Mouse (Mus musculus) heart, postnatal 14 days (tissue): Measurements from ENCODE around the gene 1700025G04Rik. TPM values are rescaled to one million over a fixed set of nuclear protein-coding genes. Genes with fewer than 3 reads are reported as not detected.
A peak's percentile ranks its signal among the peaks of the same experiment; 100 is the strongest.
"Not testable (repeated sequence)": the region's sequence is repeated elsewhere in the genome, so short reads cannot be mapped to it uniquely, and the experiment has no call there.

Experiments used
- DNase-seq, 2 experiments: peaks; one replicate each; pipeline ENCODE4 v3.0.0; 2021 to 2022
- intact Hi-C: fragments of 180-260 bp; cut with DNase I; formaldehyde crosslinking; loops from one replicate; pipeline ENCODE4 v1.15.1; 2025
- total RNA-seq, 2 experiments: library from RNA; stranded (reverse); gene quantifications; 2 replicates each; pipeline ENCODE4 v1.2.3; 2021

Gene 1700025G04Rik
- total RNA-seq, 2 experiments from 2014 or later: 41.5 to 44.4 TPM

DNA sequence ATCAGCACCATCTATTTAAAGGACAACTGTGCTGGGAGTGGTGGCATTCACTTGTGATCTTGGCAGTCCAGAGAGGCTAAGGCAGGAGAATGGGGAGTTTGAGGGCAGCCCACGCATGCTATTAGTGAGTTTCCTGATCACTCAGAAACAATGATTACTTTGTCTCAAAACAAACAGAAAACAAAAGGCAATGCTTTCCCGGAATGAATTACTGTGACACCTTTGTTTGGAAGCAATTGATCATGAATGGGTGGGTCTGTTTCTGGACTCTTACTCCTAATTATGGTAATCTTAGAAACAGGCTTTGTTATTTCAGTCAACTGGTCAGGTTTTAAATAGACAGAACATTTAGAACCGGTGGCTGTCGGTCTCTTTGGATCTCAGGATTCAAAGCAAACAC is 211.5 kb downstream of the 1700025G04Rik start:
- intact Hi-C loops: no loop called here

DNA sequence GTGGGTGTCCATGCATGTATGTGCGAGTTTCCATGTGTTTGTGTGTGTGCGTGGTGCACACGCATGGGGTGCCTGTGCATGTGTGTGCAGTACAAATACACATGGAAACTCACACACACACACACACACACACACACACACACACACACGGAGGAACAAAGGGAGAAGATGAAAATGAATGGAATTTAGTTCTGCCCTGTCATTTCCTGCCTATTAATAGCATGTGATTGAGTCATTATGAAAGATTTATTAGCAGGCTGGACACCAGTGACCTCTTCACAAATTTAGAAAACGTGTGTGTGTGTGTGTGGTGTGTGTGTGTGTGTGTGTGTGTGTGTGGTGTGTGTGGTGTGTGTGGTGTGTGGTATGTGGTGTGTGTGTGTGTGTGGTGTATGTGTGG is 217.0 kb downstream of the 1700025G04Rik start:
- intact Hi-C loops: no loop called here
- no peak for DNase-seq

More for the DNA sequence above, 211.5 kb downstream of the 1700025G04Rik start:
- no peak for DNase-seq

DNA sequence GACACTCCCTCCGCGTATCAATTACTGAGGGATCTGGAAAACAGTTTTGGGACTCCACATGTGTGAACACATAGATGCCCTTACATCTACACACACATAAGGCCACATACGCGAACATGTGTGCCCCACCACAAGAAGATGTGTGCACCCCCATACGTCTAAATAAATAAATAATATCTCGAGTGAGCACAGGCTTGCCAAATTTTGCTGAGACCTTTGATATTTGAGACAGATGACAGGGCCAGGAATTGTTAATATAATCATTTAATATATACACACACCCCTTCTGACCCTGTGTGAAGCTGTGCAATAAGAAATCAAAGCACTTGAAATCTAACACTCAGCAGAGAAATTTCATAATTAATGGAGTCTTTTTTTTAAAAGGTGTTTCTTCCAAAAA is 225.6 kb downstream of the 1700025G04Rik start:
- intact Hi-C loops: no loop called here
- DNase-seq: no peak

DNA sequence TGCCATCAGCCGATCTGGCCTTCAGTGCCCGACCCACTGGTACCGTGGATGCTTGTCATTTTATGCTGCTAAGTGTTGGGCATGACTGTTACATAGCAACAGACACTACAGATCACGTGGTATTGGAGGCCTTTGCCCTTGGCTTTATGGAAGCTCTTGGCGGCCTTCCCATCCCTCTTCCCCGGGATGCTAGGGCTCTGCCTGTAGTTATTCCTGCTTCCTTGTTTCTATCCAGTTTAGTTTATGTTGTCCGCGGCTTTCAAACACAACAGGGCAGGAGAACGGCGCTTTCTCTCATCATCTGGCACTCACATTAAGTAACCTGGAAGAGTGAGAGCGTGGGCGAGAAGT is 226.2 kb downstream of the 1700025G04Rik start:
- intact Hi-C loops: no loop called here
- DNase-seq: peak; percentile 48 to 62

DNA sequence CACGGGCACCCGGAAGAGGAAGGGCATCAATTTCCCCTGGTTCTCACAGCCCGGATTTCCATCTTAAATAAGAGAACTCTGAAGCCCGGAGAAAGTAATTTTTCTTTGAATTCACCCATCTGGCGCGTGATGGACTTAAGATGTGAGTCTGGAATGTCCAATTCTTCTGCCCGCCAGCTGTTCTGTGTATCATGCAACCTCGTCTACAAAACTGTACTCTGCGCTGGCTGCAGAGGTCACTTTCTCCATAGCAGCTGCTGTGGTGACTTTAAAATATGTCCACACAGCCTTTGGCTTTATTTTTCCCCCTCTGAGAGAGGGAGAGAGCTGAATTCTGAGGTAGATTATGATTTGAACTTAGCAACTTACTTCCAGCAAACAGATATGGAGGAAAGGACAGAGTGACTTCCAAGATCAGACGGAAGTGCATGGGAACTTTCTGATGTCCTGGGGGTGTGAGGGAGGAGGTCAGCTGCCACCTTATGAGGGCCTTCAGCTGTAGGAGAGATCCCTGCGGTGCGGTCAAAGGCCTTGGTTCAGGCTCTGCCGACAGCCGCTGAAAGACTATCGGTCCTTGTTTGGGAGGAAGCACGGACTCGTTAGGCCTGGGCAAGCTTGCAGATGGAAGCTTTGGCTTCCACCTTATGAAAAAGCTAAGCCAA is 226.7 kb downstream of the 1700025G04Rik start:
- intact Hi-C loops: no loop called here
- no peak for DNase-seq

DNA sequence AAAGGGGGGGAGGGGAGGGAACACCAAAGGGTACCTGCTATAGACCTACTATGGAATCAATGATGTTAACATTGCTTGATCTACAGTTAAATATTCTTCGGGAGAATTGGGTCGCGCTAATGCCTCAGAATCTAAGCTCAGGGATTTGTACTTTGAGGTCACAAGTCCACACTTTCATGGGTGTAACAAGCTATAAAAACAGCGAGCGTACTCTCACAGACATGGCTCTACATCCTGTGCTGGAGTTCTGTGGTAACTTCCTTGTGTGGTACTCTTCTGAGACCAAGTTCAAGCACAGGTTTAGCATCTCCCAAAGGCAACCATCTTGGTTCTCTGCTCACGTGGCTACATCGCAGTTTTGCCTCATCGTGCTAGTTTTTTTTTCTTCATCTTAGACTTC is 227.8 kb downstream of the 1700025G04Rik start:
- no peak for DNase-seq
- intact Hi-C loops: no loop called here

DNA sequence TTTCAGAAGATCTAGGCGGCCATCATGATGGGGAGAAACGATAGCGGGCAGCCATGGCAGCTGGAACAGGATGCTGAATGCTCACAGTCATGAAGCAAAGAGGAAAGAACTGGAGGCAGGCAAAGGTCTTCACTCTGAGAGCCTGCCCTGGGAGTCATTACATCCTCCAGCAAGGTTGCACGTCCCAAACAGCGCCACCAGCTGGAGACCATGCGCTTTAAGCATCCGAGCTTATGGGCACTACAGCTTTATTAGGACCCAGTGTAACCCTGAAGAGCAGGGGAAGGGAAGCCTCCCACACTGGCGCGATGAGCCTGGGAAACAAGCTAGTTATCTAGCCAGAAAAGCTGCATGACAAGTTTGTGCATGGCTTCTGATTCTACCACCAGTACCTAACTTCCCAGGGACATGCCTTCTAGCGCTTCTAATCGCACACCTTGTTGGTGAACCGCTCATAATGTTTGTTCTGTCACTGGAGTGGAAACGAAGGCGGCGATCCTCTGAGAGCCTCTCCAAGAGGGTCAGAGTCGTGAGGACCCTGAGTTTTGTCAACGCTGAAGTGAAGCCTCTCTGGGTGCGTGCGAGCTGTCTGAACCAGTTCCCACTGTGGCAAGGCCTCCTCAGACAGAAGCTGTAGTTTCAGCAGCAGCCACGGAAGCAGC is 228.5 kb downstream of the 1700025G04Rik start:
- DNase-seq: no peak
- intact Hi-C loops: no loop called here

DNA sequence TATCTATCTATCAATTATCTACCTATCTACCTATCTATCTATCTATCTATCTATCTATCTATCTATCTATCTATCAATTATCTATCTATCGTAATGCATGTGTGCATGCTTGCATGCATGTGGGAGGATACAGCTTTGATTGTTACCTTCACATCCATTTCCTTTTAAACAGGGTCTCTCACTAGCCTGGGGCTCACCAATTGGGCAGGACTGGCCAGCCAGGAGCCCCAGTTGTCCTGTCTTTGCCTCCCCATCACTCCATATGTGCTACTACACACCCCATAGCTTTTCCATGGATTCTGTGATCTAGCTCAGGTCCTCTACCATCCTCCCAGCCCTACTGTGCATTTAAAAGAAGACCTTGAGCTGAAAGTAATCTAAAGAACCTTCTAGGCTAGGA is 231.5 kb downstream of the 1700025G04Rik start:
- DNase-seq: no peak
- intact Hi-C loops: no loop called here

DNA sequence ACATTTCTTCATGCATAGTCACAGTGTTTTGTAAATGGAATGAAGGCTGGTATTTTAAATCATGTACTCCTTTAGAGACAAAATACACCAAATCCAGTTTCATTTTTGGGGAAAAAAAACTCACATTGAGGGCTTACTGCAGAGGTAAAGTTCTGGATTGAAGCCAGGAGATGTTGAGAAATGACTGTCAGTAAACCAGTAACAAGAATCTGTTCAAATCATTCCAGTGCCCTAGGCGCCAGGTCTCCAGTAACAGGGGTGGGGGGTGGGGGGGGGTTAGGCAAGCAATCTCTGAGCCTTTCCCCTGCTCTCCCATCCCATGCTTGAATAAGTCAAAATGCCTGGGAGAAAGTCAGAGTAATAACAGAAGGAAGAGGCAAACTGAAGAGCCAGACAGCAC is 234.4 kb downstream of the 1700025G04Rik start:
- intact Hi-C loops: no loop called here
- DNase-seq: no peak

DNA sequence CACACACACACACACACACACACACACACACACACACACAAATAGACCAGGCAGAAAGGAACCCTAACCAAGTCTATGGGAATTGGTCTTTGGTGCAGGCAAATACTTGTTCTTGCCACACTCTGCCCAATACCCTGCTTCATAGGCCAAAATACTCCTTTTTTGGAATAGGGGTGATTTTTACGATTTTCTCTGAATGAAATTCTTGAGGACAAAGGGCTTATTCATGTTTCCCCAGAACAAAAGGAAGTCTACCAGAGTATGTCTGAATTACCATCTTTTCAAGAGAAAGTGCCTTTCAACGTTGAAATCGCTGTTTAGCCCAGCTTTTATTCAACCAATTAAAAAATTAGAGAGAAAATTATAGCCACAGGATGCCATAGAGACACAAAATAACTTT is 237.9 kb downstream of the 1700025G04Rik start:
- no peak for DNase-seq
- intact Hi-C loops: no loop called here

DNA sequence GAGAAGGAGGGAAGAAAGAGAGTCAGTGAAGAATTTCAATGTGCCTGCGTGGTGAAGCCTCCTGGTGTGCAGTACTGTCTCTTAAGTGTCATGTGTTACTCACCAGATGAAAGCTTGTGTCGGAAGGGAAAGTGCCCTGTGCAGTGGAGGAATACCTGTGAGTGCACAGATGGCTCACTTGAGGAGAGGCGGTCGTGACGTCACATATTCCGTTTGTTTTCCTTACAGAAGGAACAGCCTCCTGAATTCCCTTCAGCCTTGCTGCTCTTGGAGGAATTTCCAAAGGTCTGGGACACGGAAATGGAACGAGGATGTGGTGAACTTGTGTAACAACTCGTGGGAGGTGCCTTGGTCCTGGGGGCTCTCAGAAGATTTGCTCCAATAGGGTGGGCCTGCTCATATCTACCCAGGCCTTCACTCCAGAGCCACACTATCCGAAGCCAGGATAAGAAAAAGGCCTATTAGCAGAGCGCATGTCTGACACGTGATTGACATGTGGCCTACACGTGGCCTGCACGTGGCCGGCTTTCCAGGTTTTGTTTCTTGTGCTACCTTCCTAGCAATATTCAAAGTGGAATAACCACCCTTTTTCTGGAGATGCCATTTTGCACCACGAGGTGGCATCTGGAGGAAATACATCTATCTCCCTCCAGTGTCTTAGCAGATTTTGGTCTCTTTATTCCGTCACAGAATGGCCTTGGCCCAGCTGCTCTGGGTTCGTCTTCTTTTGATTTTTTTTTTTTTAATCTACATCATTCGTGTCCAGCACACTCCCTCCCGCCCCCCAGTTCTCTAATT is 238.7 kb downstream of the 1700025G04Rik start:
- intact Hi-C loops: no loop called here
- no peak for DNase-seq

DNA sequence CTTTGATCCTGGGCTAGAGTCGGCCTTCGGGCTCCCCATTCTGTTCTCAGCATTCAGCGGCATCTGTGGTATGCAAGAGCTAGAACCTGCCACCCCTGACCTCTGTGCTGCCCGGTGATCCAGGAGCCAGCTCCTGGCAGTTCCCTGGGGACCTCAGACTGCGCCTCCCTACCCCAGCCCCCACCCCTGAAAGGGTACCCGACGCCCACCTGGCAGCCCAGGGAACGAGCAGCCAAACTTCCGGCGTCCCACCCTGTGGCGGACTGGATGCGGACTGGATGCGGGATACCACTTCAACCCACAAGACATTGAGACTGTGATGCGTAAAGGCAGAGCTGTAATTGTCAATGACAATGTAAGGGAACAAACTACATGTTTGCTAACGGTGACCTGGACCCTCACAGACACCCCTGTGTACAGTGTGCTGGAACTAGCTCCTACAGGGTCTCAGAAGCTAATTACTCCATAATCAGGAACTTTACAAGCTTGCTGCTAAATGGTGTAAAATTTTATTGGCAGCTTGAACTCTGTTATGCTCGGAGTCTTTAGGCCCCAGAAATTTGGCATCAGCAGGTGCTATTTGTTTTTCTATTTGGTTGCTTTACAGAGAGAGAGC is 239.8 kb downstream of the 1700025G04Rik start:
- intact Hi-C loops: no loop called here
- DNase-seq: no peak

DNA sequence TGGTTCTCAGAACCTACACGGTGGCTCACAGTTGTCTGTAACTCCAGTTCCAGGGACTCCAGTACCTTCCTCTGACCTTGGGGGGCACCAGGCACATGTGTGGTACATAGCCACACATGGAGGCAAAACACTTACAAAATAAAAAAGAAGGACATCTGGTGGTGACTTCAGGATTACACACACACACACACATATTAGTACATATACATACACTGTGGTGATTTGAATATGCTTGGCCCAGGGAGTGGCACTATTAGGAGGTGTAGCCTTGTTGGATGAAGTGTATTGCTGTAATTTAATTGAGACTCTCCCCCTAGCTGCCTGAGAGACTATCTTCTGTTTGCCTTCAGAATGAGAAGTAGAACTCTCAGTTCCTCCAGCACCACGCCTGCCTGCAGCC is 241.6 kb downstream of the 1700025G04Rik start:
- intact Hi-C loops: no loop called here
- no peak for DNase-seq

DNA sequence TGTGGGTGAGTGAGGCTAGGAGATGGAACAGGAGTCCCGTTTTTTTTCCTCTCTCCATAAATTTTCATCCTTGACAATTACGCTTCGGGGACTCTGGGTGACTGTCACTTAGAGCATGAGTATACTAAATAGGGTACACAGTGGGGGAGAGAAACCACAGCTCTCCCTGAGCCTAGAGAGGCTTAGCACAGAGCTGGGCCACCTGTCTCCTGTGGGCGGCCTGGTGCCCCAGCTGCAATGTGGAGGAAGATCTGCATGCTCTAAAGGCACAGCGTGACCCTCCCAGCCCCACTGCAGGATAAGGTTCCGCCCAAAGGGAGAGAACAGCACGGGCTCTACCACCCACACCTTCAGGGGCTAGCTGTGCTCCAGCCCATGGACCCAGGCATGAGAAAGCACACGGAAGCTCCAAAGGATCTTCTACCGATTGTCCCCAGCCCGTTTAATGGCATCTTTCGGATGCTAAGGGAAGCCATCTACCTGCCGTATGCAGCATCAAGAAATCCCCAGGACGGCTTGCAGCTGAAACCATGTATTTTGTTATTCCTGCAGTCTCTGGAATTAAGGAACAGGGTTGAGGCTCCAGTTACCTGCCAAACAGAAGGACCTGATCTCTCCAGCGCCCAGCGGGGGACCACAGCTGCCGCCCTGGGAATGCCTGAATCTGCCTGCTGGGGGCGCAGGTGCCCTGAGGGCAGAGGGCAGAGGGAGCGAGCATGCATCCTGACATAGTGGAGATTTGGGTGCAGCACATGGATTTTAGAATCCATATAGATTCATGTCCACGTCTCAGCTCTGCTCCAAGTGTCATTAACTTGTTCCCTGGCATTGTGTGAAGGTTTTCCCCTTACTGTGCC is 243.8 kb downstream of the 1700025G04Rik start:
- intact Hi-C loops: no loop called here
- no peak for DNase-seq

DNA sequence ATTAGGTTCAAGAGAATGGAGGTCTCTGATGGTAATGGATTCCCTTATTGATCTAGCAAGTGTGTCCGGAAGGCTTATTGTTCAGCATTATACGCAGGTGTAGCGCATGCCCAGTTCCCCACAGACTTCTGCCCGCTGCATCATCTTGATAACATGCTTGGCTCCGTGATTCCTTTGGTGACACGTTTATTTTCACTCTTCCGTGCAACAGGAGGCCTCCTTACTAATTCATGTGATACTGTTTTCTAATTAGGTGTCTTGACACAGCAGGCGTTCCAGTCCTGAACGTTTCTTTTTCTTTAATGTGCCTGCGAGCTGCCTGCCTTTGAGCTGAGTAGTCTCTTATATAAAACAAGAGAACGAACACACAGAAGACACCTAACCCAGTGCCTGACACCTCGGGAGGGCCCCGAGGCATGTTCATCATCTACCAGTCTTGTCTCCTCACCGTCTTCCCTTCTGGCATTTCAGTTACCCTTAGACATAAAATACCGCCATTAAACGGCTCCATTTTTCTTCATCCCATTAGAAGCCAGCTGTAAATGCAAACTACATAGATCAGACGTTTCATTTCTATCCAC is 244.6 kb downstream of the 1700025G04Rik start:
- DNase-seq: no peak
- intact Hi-C loops: no loop called here

DNA sequence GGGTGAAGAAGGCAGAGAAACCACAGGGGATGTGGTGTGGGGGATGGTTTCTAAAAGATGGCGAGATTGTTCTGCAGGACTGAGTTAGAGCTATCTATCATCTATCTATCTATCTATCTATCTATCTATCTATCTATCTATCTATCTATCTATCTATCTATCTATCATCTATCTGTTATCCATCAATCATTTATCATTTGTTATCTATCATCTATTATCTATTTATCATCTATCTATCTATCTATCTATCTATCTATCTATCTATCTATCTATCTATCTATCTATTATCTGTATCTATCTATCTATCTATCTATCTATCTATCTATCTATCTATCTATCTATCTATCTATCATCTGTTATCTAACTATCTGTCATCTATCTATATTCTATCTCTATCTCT is 249.6 kb downstream of the 1700025G04Rik start:
- DNase-seq, intact Hi-C loops: not testable (repeated sequence)

DNA sequence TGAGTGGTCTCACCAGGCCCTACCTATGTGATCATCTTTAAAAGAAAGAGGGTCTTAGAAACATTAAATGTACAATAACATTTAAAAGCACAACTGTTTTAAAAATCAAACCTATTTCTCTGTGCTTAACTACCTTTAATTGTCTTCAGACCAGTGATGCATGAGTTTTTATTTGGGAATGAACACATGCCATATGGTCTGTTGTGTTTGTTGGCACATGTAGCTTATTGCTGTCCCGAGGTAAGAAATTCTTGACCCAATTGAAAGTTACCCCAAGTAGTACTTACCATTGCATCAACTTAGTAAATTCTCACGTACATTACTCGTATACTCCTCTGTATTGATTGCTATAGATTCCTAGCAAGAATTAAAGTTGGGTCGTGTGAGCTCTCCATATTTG is 254.7 kb downstream of the 1700025G04Rik start:
- no peak for DNase-seq
- intact Hi-C loops: no loop called here

DNA sequence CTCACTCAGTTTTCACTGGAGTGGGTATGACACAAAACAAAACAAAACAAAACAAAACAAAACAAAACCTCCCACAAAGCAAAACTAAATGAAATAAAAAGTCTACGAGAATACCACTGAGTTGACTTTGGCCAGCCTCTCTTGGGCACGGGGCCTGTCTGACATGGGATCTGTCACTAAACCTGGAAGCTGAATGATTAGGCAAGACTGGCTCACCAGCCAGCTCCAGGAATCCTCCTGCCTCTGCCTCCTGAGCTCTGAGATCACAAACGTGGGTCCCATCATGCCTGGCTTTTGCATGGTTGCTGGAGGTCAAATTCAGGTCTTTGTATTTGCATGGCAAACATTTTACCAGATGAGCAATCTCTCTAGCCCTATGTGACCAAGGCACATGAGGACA is 258.1 kb downstream of the 1700025G04Rik start:
- intact Hi-C loops: no loop called here
- DNase-seq: no peak

DNA sequence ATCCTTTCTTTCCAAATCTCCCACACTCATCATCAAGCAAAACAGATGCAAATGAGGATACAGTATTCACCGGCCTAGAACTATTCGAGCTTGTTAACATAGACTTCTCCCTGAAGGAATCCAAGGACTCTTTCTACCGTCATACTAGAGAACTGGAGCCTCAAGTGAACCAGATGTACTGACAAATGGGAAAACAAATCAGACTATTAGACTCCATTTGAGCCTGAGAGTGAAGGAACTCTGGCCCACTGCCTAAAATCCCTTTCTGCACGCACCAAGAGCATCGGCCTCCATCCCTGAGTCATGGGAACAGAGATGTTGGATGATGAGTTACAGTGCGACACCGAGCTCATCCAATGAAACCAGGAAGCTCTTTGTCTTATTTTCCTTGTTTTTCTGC is 264.9 kb downstream of the 1700025G04Rik start:
- intact Hi-C loops: no loop called here
- DNase-seq: peak; percentile 9 to 16

DNA sequence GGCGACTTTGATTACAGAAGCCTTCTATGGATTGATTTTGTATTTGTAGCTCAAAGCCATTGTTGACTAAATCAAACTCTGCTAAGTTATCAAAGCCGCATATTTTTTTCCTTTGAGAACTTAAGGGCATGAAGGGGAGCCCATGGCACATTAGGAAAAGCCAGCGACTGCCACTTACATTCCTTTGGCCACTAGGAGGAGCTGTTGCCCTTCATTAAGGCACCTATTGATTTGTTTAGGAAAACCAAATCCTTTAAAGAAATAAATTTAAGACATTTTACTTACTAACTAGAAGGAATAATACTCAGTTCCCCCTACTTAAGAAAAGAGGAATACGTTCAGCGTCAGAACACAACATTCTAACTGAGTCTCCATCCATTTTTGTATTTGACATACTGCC is 269.5 kb downstream of the 1700025G04Rik start:
- DNase-seq: peak; percentile 74 to 88
- intact Hi-C loops: loop anchor here (1.0 to 5.0 kb wide), 4 partner anchors 267 to 692 kb away; no protein-coding TSS in a partner anchor
